21 mouse cellular contexts compared by ENCODE assay signal in genomic region chr11:20278702-20279101, GRCm38 (mm10). TPM values are rescaled to one million over a fixed set of nuclear protein-coding genes. Genes with fewer than 3 reads are reported as not detected.
DNase-seq lines count a peak whose midpoint lies in the region; ATAC-seq and TF ChIP-seq lines count a peak whose summit lies in the region.
"Had no signal": no experiment of that assay in that cellular context is flagged by ENCODE, and none has a peak within 500 bp of the region (broad histone marks: within the 10 kb centered on the region; RNA-seq: fewer than 3 reads in every experiment).

No protein-coding gene starts in this region.

- 23% methylated on average over 5 of the region's 5 CpGs for WGBS in lung, embryonic 14.5 days
- WGBS in intestine, embryonic 15.5 days: 36% methylated on average over 5 of the region's 5 CpGs

- H3K27ac ChIP-seq in lung, embryonic 14.5 days (ENCODE audit: low read depth): no peak overlapping the region
- H3K27ac ChIP-seq in intestine, embryonic 15.5 days: no peak overlapping the region
- H3K27ac ChIP-seq: embryonic facial prominence, embryonic 12.5 days; gastrocnemius, adult 2 months; hindbrain, embryonic 10.5 days; limb, embryonic 12.5 days; liver, embryonic 14.5 days; midbrain, embryonic 13.5 days had no signal

- no peak for TF ChIP-seq CTCF in lung, embryonic 14.5 days (IDR thresholded peaks at IDR 0.05; ENCODE audit: low read depth)

- no peak overlapping the region for H3K4me2 ChIP-seq in lung, embryonic 14.5 days
- H3K4me2 ChIP-seq in intestine, embryonic 15.5 days (replicated peaks): no peak overlapping the region
- H3K4me2 ChIP-seq: embryonic facial prominence, embryonic 12.5 days; limb, embryonic 12.5 days; midbrain, embryonic 13.5 days had no signal

- DNase-seq in lung, embryonic 14.5 days: peak; percentile 45
- no peak for DNase-seq in lung, postnatal 14 days
- DNase-seq in kidney, adult 8-10 months: peak; percentile 27 to 39
- DNase-seq in kidney, postnatal 4 days: peak; percentile 16 to 27
- no peak for DNase-seq in heart, adult 18-20 months
- no peak for DNase-seq in MN1 (ENCODE audit: low spot score)
- DNase-seq: adrenal gland, postnatal 25 days; cerebellum, adult 2 months; gastrocnemius, adult 2 months; layer of hippocampus, adult 9-11 months; retina, postnatal 1 day; right cerebral cortex, postnatal 4 days had no signal

- no peak for ATAC-seq in lung, embryonic 14.5 days (ENCODE audit: insufficient read depth)
- ATAC-seq in intestine, embryonic 15.5 days: peak; percentile 94
- ATAC-seq in CD4-positive, CD25-positive, alpha-beta regulatory T cell, adult 4 months: no peak
- ATAC-seq: midbrain, embryonic 13.5 days had no signal

- H3K36me3 ChIP-seq in lung, embryonic 14.5 days (ENCODE audit: insufficient read depth): no peaks in the 10 kb centered on the region
- H3K36me3 ChIP-seq in intestine, embryonic 15.5 days: no peaks in the 10 kb centered on the region
- H3K36me3 ChIP-seq: embryonic facial prominence, embryonic 12.5 days; hindbrain, embryonic 10.5 days; limb, embryonic 12.5 days; midbrain, embryonic 13.5 days had no signal

- H3K9me3 ChIP-seq in lung, embryonic 14.5 days (ENCODE audit: low read depth, low read length): no peaks in the 10 kb centered on the region
- no peaks in the 10 kb centered on the region for H3K9me3 ChIP-seq in intestine, embryonic 15.5 days
- H3K9me3 ChIP-seq: embryonic facial prominence, embryonic 12.5 days; hindbrain, embryonic 10.5 days; limb, embryonic 12.5 days; midbrain, embryonic 13.5 days had no signal

- peaks cover 3% of the 10 kb centered on the region; the same call in 1 of the 2 replicates for H3K4me1 ChIP-seq in lung, embryonic 14.5 days (ENCODE audit: insufficient read depth)
- H3K4me1 ChIP-seq in intestine, embryonic 15.5 days (replicated peaks): 0 out of 2 replicates have a peak, but pooled peaks cover 3% of the 10 kb centered on the region
- H3K4me1 ChIP-seq: embryonic facial prominence, embryonic 12.5 days; hindbrain, embryonic 10.5 days; limb, embryonic 12.5 days; midbrain, embryonic 13.5 days had no signal

- H3K27me3 ChIP-seq in lung, embryonic 14.5 days (ENCODE audit: insufficient read depth, low read length): no peaks in the 10 kb centered on the region
- H3K27me3 ChIP-seq in intestine, embryonic 15.5 days (replicated peaks): no peaks in the 10 kb centered on the region
- H3K27me3 ChIP-seq: embryonic facial prominence, embryonic 12.5 days; limb, embryonic 12.5 days; midbrain, embryonic 13.5 days had no signal

- no peak overlapping the region for H3K4me3 ChIP-seq in lung, embryonic 14.5 days (ENCODE audit: low read depth, low read length)
- no peak overlapping the region for H3K4me3 ChIP-seq in intestine, embryonic 15.5 days (replicated peaks)
- H3K4me3 ChIP-seq: embryonic facial prominence, embryonic 12.5 days; gastrocnemius, adult 2 months; hindbrain, embryonic 10.5 days; limb, embryonic 12.5 days; midbrain, embryonic 13.5 days; myocyte had no signal

- no peak overlapping the region for H3K9ac ChIP-seq in lung, embryonic 14.5 days
- H3K9ac ChIP-seq in intestine, embryonic 15.5 days: no peak overlapping the region
- H3K9ac ChIP-seq: embryonic facial prominence, embryonic 12.5 days; limb, embryonic 12.5 days; liver, embryonic 14.5 days; midbrain, embryonic 13.5 days had no signal

RNA-seq across cellular contexts. Expression of gene Cep68, which starts 29.5 kb away (rescaled TPM):
- polyA plus RNA-seq in lung, embryonic 14.5 days (2014; fragmentation: Nextera tagmentation; extraction: Ambion mirVana): 43.4 and 46.6 TPM in 2 replicates
- 22.4 and 24.5 TPM in 2 replicates for polyA plus RNA-seq in intestine, embryonic 15.5 days (2015; fragmentation: Nextera tagmentation; extraction: Ambion mirVana)
- total RNA-seq in heart, adult 18-20 months (2021): 10 to 100 TPM; 38.5 to 43.5 TPM
- polyA plus RNA-seq in CD4-positive, CD25-positive, alpha-beta regulatory T cell, adult 4 months (2017; shearing (Covaris generic)): 10 to 100 TPM; 12.3 to 16.2 TPM

RNA-seq across cellular contexts. Expression of gene Slc1a4, which starts 53.8 kb away (rescaled TPM):
- polyA plus RNA-seq in lung, embryonic 14.5 days (2014; fragmentation: Nextera tagmentation; extraction: Ambion mirVana): 23.9 and 24.6 TPM in 2 replicates
- polyA plus RNA-seq in intestine, embryonic 15.5 days (2015; fragmentation: Nextera tagmentation; extraction: Ambion mirVana): 12.5 and 13.1 TPM in 2 replicates
- total RNA-seq in heart, adult 18-20 months (2021): 1 to 10 TPM; 1.4 TPM
- under 1 TPM; 0.13 to 0.70 TPM for polyA plus RNA-seq in CD4-positive, CD25-positive, alpha-beta regulatory T cell, adult 4 months (2017; shearing (Covaris generic))
- total RNA-seq: neutrophil, adult 5-6 weeks had no signal

Comparison
In these comparisons a context has a peak if more than half of its experiments do, and no peak if none do; other contexts are left out.
1. DNase-seq: peak in lung, embryonic 14.5 days (single experiment), kidney, adult 8-10 months (2 of 2) and kidney, postnatal 4 days (2 of 2); none in lung, postnatal 14 days (single experiment), heart, adult 18-20 months (0 of 2) and MN1 (single experiment).